Mouse (Mus musculus): Measurements from ENCODE around the gene Patl1. TPM values are rescaled to one million over a fixed set of nuclear protein-coding genes. Genes with fewer than 3 reads are reported as not detected.

Patl1 gene
- polyA plus RNA-seq, 1 experiment from 2014 or later: 19.4 TPM

DNA sequence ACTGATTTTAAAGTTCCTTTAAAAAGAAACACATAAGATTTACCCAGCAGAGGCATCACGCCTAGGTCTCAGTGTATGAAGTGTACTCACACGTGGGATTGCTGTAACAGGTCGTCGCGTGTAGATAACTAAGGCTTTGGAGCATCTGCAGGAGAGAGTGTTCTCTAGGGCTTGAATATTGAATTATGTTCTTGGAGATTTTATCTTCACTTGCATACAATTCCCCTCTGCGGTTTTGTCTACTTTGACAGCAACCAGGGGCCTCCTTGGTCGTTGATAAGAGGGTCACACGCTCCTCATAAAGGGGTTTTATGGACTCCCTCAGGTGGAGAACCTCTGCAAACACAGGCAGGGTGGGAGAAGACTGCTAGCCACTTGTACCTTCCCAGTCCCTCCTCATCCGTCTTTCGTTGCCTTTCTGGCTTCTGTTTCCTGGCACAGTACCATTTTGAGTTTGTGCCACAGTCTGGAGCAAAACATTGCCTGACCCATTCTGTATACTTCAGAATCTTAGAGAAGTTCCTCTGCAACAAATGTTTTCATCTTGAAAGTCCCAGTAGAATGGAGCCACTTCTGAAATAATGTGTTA is 80.3 kb downstream of the Patl1 start:
- Histone ChIP-seq H3K27me3 (replicated peaks; ENCODE audit: control insufficient read depth, insufficient read depth, low read length) (no peaks in the 10 kb centered on the region), H3K27ac (replicated peaks; ENCODE audit: low read depth, low read length) (no peak overlapping the region), H3K4me3 (ENCODE audit: low read depth, low read length) (no peak overlapping the region), H3K9ac (ENCODE audit: low read depth, low read length) (no peak overlapping the region), H3K36me3 (ENCODE audit: control insufficient read depth, insufficient read depth, low read length) (peaks cover 76% of the 10 kb centered on the region), H3K9me3 (ENCODE audit: control insufficient read depth, low read length) (no peaks in the 10 kb centered on the region), H3K4me2 (ENCODE audit: low read depth, low read length) (no peak overlapping the region), H3K4me1 (ENCODE audit: control insufficient read depth, insufficient read depth, low read length) (no peaks in the 10 kb centered on the region)
- ATAC-seq (ENCODE audit: low read depth): no peak
- DNase-seq (ENCODE audit: low spot score): no peak
- WGBS: 94% methylated on average over 10 of the region's 10 CpGs

Small RNA genes lying within 50 kb of the gene (microRNA-seq; reads per million reads assigned to microRNA genes)
- gene Mir6994 (ENCODE audit: borderline number of aligned reads): 4.1 reads per million, percentile 19 among the genes with 10 or more reads in this experiment

Other genes starting within 250 kb of the Patl1 start
- not detected in 2 replicates for gene Oosp1, start 221.2 kb upstream of the Patl1 start, polyA plus RNA-seq (2014; fragmentation: Nextera tagmentation; extraction: Ambion mirVana)
- gene Oosp3, start 215.3 kb upstream of the Patl1 start, polyA plus RNA-seq (2014; fragmentation: Nextera tagmentation; extraction: Ambion mirVana): not detected in 2 replicates
- not detected in 2 replicates for gene Gif, start 164.8 kb upstream of the Patl1 start, polyA plus RNA-seq (2014; fragmentation: Nextera tagmentation; extraction: Ambion mirVana)
- 48.9 and 51.9 TPM in 2 replicates for gene Mrpl16, start 142.0 kb upstream of the Patl1 start, polyA plus RNA-seq (2014; fragmentation: Nextera tagmentation; extraction: Ambion mirVana)
- gene Stx3, start 93.0 kb upstream of the Patl1 start, polyA plus RNA-seq (2014; fragmentation: Nextera tagmentation; extraction: Ambion mirVana): 8.7 and 8.8 TPM in 2 replicates
- not detected in 2 replicates for gene Olfr1417, start 73.2 kb upstream of the Patl1 start, polyA plus RNA-seq (2014; fragmentation: Nextera tagmentation; extraction: Ambion mirVana)
- gene Olfr1418, start 51.3 kb upstream of the Patl1 start, polyA plus RNA-seq (2014; fragmentation: Nextera tagmentation; extraction: Ambion mirVana): not detected in 2 replicates
- not detected in 2 replicates for gene Olfr1419, start 37.3 kb upstream of the Patl1 start, polyA plus RNA-seq (2014; fragmentation: Nextera tagmentation; extraction: Ambion mirVana)
- gene Olfr1420, start 25.8 kb upstream of the Patl1 start, polyA plus RNA-seq (2014; fragmentation: Nextera tagmentation; extraction: Ambion mirVana): 0.19 and 0.22 TPM in 2 replicates
- gene Osbp, start 53.5 kb downstream of the Patl1 start, polyA plus RNA-seq (2014; fragmentation: Nextera tagmentation; extraction: Ambion mirVana): 9.0 and 10.1 TPM in 2 replicates
- not detected in 2 replicates for gene Olfr1423, start 128.9 kb downstream of the Patl1 start, polyA plus RNA-seq (2014; fragmentation: Nextera tagmentation; extraction: Ambion mirVana)
- gene Olfr1424, start 150.3 kb downstream of the Patl1 start, polyA plus RNA-seq (2014; fragmentation: Nextera tagmentation; extraction: Ambion mirVana): not detected in 2 replicates
- not detected in 2 replicates for gene Olfr1425, start 165.3 kb downstream of the Patl1 start, polyA plus RNA-seq (2014; fragmentation: Nextera tagmentation; extraction: Ambion mirVana)
- not detected in 2 replicates for gene Olfr1426, start 179.6 kb downstream of the Patl1 start, polyA plus RNA-seq (2014; fragmentation: Nextera tagmentation; extraction: Ambion mirVana)
- gene Olfr1427, start 190.9 kb downstream of the Patl1 start, polyA plus RNA-seq (2014; fragmentation: Nextera tagmentation; extraction: Ambion mirVana): not detected in 2 replicates
- gene Olfr1428, start 203.5 kb downstream of the Patl1 start, polyA plus RNA-seq (2014; fragmentation: Nextera tagmentation; extraction: Ambion mirVana): 0.29 TPM in 1 of 2 replicates, not detected in the other
- gene Olfr76, start 210.8 kb downstream of the Patl1 start, polyA plus RNA-seq (2014; fragmentation: Nextera tagmentation; extraction: Ambion mirVana): not detected in 2 replicates

Data from embryonic facial prominence, embryonic 14.5 days (tissue).